Comparison of ENCODE assay signal across 12 mouse cellular contexts in genomic region chr14:50802843-50803562, GRCm38 (mm10). TPM values are rescaled to one million over a fixed set of nuclear protein-coding genes. Genes with fewer than 3 reads are reported as not detected.
DNase-seq lines count a peak whose midpoint lies in the region; ATAC-seq and TF ChIP-seq lines count a peak whose summit lies in the region.
"Had no signal": no experiment of that assay in that cellular context is flagged by ENCODE, and none has a peak within 500 bp of the region (broad histone marks: within the 10 kb centered on the region; RNA-seq: fewer than 3 reads in every experiment).

No protein-coding gene starts in this region.

- H3K9ac ChIP-seq in embryonic facial prominence, embryonic 11.5 days (replicated peaks; ENCODE audit: low read length) = no peak overlapping the region
- H3K9ac ChIP-seq in ES-E14 (ENCODE audit: insufficient read depth, low read depth, low read length, poor library complexity, severe bottlenecking) = peak overlapping the region; percentile 92

- ATAC-seq in embryonic facial prominence, embryonic 11.5 days (replicated peaks; ENCODE audit: insufficient number of reproducible peaks, low FRiP score, low TSS enrichment, low read depth) = no peak

- intact Hi-C loops in left cerebral cortex, adult 2 months (cut with DNase I) = no loop called here
- intact Hi-C loops in left cerebral cortex, postnatal 10 days (cut with DNase I) = loop anchor here (5.0 kb wide), 1 partner anchor 946 kb away; no protein-coding TSS in a partner anchor

- in situ Hi-C loops in ES-E14 (cut with MboI; ENCODE audit: low sequenced_read_pairs in 2 of 2, unreplicated experiment in 2 of 2) = no loop called here

- H3K4me1 ChIP-seq in embryonic facial prominence, embryonic 11.5 days (ENCODE audit: control insufficient read depth, insufficient read depth, low read length) = no peaks in the 10 kb centered on the region
- no peaks in the 10 kb centered on the region for H3K4me1 ChIP-seq in embryonic facial prominence, embryonic 10.5 days
- H3K4me1 ChIP-seq in ES-E14 (ENCODE audit: control insufficient read depth in 2 of 2, insufficient read depth in 2 of 2, low read length in 2 of 2, poor library complexity in 1 of 2) = peaks cover 0 to 2% of the 10 kb centered on the region in 2 experiments; a peak in 1 of 4 replicates

- no peaks in the 10 kb centered on the region for H3K9me3 ChIP-seq in embryonic facial prominence, embryonic 11.5 days (replicated peaks; ENCODE audit: control insufficient read depth, low read length)
- no peaks in the 10 kb centered on the region for H3K9me3 ChIP-seq in embryonic facial prominence, embryonic 10.5 days
- no peaks in the 10 kb centered on the region for H3K9me3 ChIP-seq in ES-E14 (ENCODE audit: control insufficient read depth, insufficient read depth, low read depth, low read length)

- H3K27me3 ChIP-seq in embryonic facial prominence, embryonic 11.5 days (ENCODE audit: control insufficient read depth, insufficient read depth, low read length) = no peaks in the 10 kb centered on the region
- H3K27me3 ChIP-seq in embryonic facial prominence, embryonic 10.5 days (replicated peaks; ENCODE audit: low read depth, poor library complexity, severe bottlenecking) = no peaks in the 10 kb centered on the region; the same call in 1 of the 2 replicates

- H3K4me3 ChIP-seq in embryonic facial prominence, embryonic 11.5 days (ENCODE audit: low read depth, low read length) = no peak overlapping the region
- no peak overlapping the region for H3K4me3 ChIP-seq in embryonic facial prominence, embryonic 10.5 days
- no peak overlapping the region for H3K4me3 ChIP-seq in left cerebral cortex, adult 2 months
- H3K4me3 ChIP-seq in ES-E14 (ENCODE audit: insufficient read depth in 1 of 2, low read depth in 1 of 2, low read length in 2 of 2, poor library complexity in 1 of 2, severe bottlenecking in 1 of 2) = peak overlapping the region; percentile 80 to 97

- H3K36me3 ChIP-seq in embryonic facial prominence, embryonic 11.5 days (replicated peaks; ENCODE audit: control insufficient read depth, insufficient read depth, low read depth, low read length) = no peaks in the 10 kb centered on the region
- no peaks in the 10 kb centered on the region for H3K36me3 ChIP-seq in embryonic facial prominence, embryonic 10.5 days (replicated peaks)
- H3K36me3 ChIP-seq in ES-E14 (ENCODE audit: control insufficient read depth, insufficient read depth, low read length, poor library complexity, severe bottlenecking) = peaks cover 41% of the 10 kb centered on the region

- WGBS in embryonic facial prominence, embryonic 11.5 days = 64% methylated on average over 4 of the region's 4 CpGs
- WGBS in embryonic facial prominence, embryonic 10.5 days = 61% methylated on average over 4 of the region's 4 CpGs

- no peak overlapping the region for H3K27ac ChIP-seq in embryonic facial prominence, embryonic 11.5 days (replicated peaks; ENCODE audit: low read depth, low read length)
- no peak overlapping the region for H3K27ac ChIP-seq in embryonic facial prominence, embryonic 10.5 days (replicated peaks)
- H3K27ac ChIP-seq in left cerebral cortex, adult 2 months = no peak overlapping the region
- H3K27ac ChIP-seq in ES-E14 (ENCODE audit: insufficient read depth, low read depth, low read length, poor library complexity, severe bottlenecking) = peak overlapping the region; percentile 81; the same call in 1 of the 2 replicates

- H3K4me2 ChIP-seq in embryonic facial prominence, embryonic 11.5 days (ENCODE audit: low read depth, low read length) = no peak overlapping the region

- peak; percentile 60 for TF ChIP-seq CTCF in left cerebral cortex, adult 2 months (IDR thresholded peaks at IDR 0.05)

- DNase-seq in embryonic facial prominence, embryonic 11.5 days (ENCODE audit: low spot score) = peak; percentile 40
- no peak for DNase-seq in embryonic facial prominence, embryonic 10.5 days (ENCODE audit: low spot score)
- DNase-seq in left cerebral cortex, adult 2 months (ENCODE audit: extremely low spot score in 1 of 2, low spot score in 2 of 2) = no peak
- no peak for DNase-seq in left cerebral cortex, postnatal 10 days (ENCODE audit: extremely low spot score in 1 of 2, low spot score in 2 of 2)
- DNase-seq in ES-E14 (ENCODE audit: low read depth, low spot score) = no peak
- DNase-seq in embryo, embryonic 11 days = peak; percentile 42
- no peak for DNase-seq in layer of hippocampus, adult 9-10 months (ENCODE audit: low spot score)
- no peak for DNase-seq in frontal cortex, postnatal 25 days (ENCODE audit: low spot score in 2 of 2)
- DNase-seq: heart, adult 18-20 months; thymus, postnatal 25 days had no signal

TF ChIP-seq in ES-E14, 5 proteins besides CTCF, POLR2A, EP300 and RAD21:
- TF ChIP-seq MAFK (IDR thresholded peaks at IDR 0.05; ENCODE audit: insufficient read depth, low read depth, low read length) (no peak), CHD2 (IDR thresholded peaks at IDR 0.05; ENCODE audit: low read depth, low read length) (no peak), ZNF384 (IDR thresholded peaks at IDR 0.05; ENCODE audit: low read depth, low read length) (no peak), ZC3H11A (IDR thresholded peaks at IDR 0.05; ENCODE audit: borderline replicate concordance, low read depth, low read length) (no peak), HCFC1 (IDR thresholded peaks at IDR 0.05; ENCODE audit: borderline replicate concordance, insufficient read depth, low read length) (no peak)

RNA-seq across cellular contexts. Expression of gene Ccnb1ip1, which starts 4.5 kb away (rescaled TPM):
- polyA plus RNA-seq in embryonic facial prominence, embryonic 11.5 days (2014; fragmentation: Nextera tagmentation; extraction: Ambion mirVana) = not detected in 2 replicates
- not detected in 2 replicates for polyA plus RNA-seq in embryonic facial prominence, embryonic 10.5 days (2016; fragmentation: Nextera tagmentation; extraction: Ambion mirVana)
- not detected for total RNA-seq in left cerebral cortex, adult 2 months (2021)
- total RNA-seq in left cerebral cortex, postnatal 10 days (2021) = not detected
- 24.1 and 29.4 TPM in 2 replicates for total RNA-seq in ES-E14 (2012; rRNA removed)
- total RNA-seq: heart, adult 18-20 months; layer of hippocampus, postnatal 10 days had no signal
- polyA plus RNA-seq: lung, embryonic 16.5 days had no signal

RNA-seq across cellular contexts. Expression of gene Parp2, which starts 4.6 kb away (rescaled TPM):
- 70.0 and 75.8 TPM in 2 replicates for polyA plus RNA-seq in embryonic facial prominence, embryonic 11.5 days (2014; fragmentation: Nextera tagmentation; extraction: Ambion mirVana)
- polyA plus RNA-seq in embryonic facial prominence, embryonic 10.5 days (2016; fragmentation: Nextera tagmentation; extraction: Ambion mirVana) = 68.0 and 68.7 TPM in 2 replicates
- total RNA-seq in left cerebral cortex, adult 2 months (2021) = 10 to 100 TPM; 25.8 to 27.1 TPM
- total RNA-seq in left cerebral cortex, postnatal 10 days (2021) = 10 to 100 TPM; 26.1 to 29.0 TPM
- 44.7 and 115 TPM in 2 replicates for total RNA-seq in ES-E14 (2012; rRNA removed)

RNA-seq across cellular contexts. Expression of gene Ttc5, which starts 17.7 kb away (rescaled TPM):
- polyA plus RNA-seq in embryonic facial prominence, embryonic 11.5 days (2014; fragmentation: Nextera tagmentation; extraction: Ambion mirVana) = 88.7 and 93.8 TPM in 2 replicates
- polyA plus RNA-seq in embryonic facial prominence, embryonic 10.5 days (2016; fragmentation: Nextera tagmentation; extraction: Ambion mirVana) = 104 and 107 TPM in 2 replicates
- total RNA-seq in left cerebral cortex, adult 2 months (2021) = 10 to 100 TPM; 50.8 to 62.1 TPM
- 10 to 100 TPM; 67.9 to 70.9 TPM for total RNA-seq in left cerebral cortex, postnatal 10 days (2021)
- 28.4 and 65.9 TPM in 2 replicates for total RNA-seq in ES-E14 (2012; rRNA removed)

RNA-seq across cellular contexts. Expression of gene Olfr749, which starts 58.1 kb away (rescaled TPM):
- polyA plus RNA-seq in embryonic facial prominence, embryonic 11.5 days (2014; fragmentation: Nextera tagmentation; extraction: Ambion mirVana) = not detected in 2 replicates
- polyA plus RNA-seq in embryonic facial prominence, embryonic 10.5 days (2016; fragmentation: Nextera tagmentation; extraction: Ambion mirVana) = not detected in 2 replicates
- total RNA-seq in left cerebral cortex, adult 2 months (2021) = not detected
- not detected for total RNA-seq in left cerebral cortex, postnatal 10 days (2021)
- not detected in 2 replicates for total RNA-seq in ES-E14 (2012; rRNA removed)
- total RNA-seq: heart, adult 18-20 months; layer of hippocampus, postnatal 10 days had no signal
- polyA plus RNA-seq: lung, embryonic 16.5 days had no signal

Comparison
In these comparisons a context has a peak if more than half of its experiments do, and no peak if none do; other contexts are left out.
1. DNase-seq: peak in embryonic facial prominence, embryonic 11.5 days (single experiment) and embryo, embryonic 11 days (single experiment); none in embryonic facial prominence, embryonic 10.5 days (single experiment), left cerebral cortex, adult 2 months (0 of 2), left cerebral cortex, postnatal 10 days (0 of 2), ES-E14 (single experiment), layer of hippocampus, adult 9-10 months (single experiment) and frontal cortex, postnatal 25 days (0 of 2).
2. H3K4me3 ChIP-seq: peak in ES-E14 (2 of 2); none in embryonic facial prominence, embryonic 11.5 days (single experiment), embryonic facial prominence, embryonic 10.5 days (single experiment) and left cerebral cortex, adult 2 months (single experiment).
3. RNA of gene Ccnb1ip1, which starts 4.5 kb away (total RNA-seq): 24.1 to 29.4 TPM in ES-E14; not detected in left cerebral cortex, adult 2 months and not detected in left cerebral cortex, postnatal 10 days; every median in the first group is over 10 times any median in the second.